13 mouse cellular contexts compared by ENCODE assay signal in the genomic region with DNA sequence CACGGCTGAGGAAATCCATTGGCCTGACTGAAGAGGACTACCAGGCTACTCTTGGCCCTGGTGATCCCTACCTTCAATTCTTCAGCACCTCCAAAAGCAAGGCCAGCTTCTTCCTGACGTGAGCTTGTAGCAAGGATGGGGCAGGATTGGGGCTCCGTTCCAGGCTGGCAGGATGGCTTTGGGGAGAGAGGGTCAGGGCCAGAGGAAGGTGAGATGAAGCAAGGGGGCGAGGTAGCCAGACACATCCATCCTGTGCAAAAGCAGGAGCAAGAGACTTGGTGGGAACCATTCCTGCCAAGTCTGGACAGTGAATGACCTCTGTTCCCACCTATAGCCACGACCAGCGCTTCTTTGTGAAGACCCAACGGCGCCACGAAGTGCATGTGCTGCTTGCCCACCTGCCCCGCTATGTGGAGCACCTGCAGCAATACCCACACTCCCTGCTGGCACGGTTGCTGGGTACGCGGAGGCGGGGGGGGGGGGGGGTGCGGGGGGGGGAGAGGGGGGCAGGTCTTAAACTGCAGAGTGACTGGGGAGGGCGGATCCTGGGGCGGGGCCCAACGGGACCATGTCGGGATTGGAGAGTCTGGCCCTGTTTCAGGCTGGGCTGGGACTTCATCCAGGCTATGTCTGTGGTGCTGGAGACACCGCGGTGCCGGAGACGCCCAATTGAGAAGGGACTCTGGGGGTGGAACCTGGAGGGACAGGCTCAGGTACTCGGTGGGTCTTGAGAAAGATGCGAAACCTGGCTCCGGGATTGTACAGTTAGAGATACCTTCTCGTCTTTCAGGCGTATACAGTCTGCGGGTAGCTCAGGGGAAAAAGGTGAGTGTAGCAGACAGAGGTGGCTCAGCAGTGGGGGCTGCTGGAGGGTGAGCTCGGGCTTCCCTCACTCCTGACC. TPM values are rescaled to one million over a fixed set of nuclear protein-coding genes. Genes with fewer than 3 reads are reported as not detected.
DNase-seq lines count a peak whose midpoint lies in the region; ATAC-seq and TF ChIP-seq lines count a peak whose summit lies in the region.
"Had no signal": no experiment of that assay in that cellular context is flagged by ENCODE, and none has a peak within 500 bp of the region (broad histone marks: within the 10 kb centered on the region; RNA-seq: fewer than 3 reads in every experiment).

No protein-coding gene starts in this region.

- no peaks in the 10 kb centered on the region for H3K36me3 ChIP-seq in midbrain, embryonic 11.5 days (ENCODE audit: control insufficient read depth, insufficient read depth, low read length)
- H3K36me3 ChIP-seq in midbrain, postnatal 0 days (ENCODE audit: insufficient read depth, low read length) = no peaks in the 10 kb centered on the region
- H3K36me3 ChIP-seq: heart, embryonic 15.5 days; stomach, embryonic 15.5 days had no signal

- H3K27ac ChIP-seq in midbrain, embryonic 11.5 days (ENCODE audit: low read depth, low read length) = no peak overlapping the region
- H3K27ac ChIP-seq in midbrain, postnatal 0 days (ENCODE audit: low read depth, low read length) = no peak overlapping the region
- H3K27ac ChIP-seq: heart, embryonic 15.5 days; intestine, embryonic 15.5 days; stomach, embryonic 15.5 days had no signal

- peaks cover 6% of the 10 kb centered on the region for H3K4me1 ChIP-seq in midbrain, embryonic 11.5 days (ENCODE audit: control insufficient read depth, insufficient read depth, low read length)
- H3K4me1 ChIP-seq in midbrain, postnatal 0 days (ENCODE audit: insufficient read depth, low read length) = no peaks in the 10 kb centered on the region

- H3K9ac ChIP-seq in midbrain, embryonic 11.5 days (ENCODE audit: low read length) = no peak overlapping the region
- H3K9ac ChIP-seq in midbrain, postnatal 0 days (replicated peaks; ENCODE audit: low read length, poor library complexity, severe bottlenecking) = no peak overlapping the region
- H3K9ac ChIP-seq: heart, embryonic 15.5 days; intestine, embryonic 15.5 days; stomach, embryonic 15.5 days had no signal

- peak; percentile 48 for DNase-seq in gastrocnemius, postnatal 10 days
- no peak for DNase-seq in gastrocnemius, adult 18-20 months (ENCODE audit: low spot score)
- peak; percentile 72 for DNase-seq in midbrain, embryonic 11.5 days (ENCODE audit: low spot score, missing footprints)
- DNase-seq in midbrain, postnatal 0 days (ENCODE audit: low spot score) = no peak
- peak; percentile 50 to 52 for DNase-seq in cerebellum, postnatal 10 days
- peak; percentile 55 for DNase-seq in lung, postnatal 14 days
- no peak for DNase-seq in frontal cortex, postnatal 36 days (ENCODE audit: low spot score in 2 of 2)
- DNase-seq in thymus, postnatal 14 days = no peak
- DNase-seq: retina, postnatal 1 day had no signal

- H3K9me3 ChIP-seq in midbrain, embryonic 11.5 days (ENCODE audit: control insufficient read depth, low read length) = no peaks in the 10 kb centered on the region
- H3K9me3 ChIP-seq in midbrain, postnatal 0 days (ENCODE audit: low read length) = no peaks in the 10 kb centered on the region
- H3K9me3 ChIP-seq: heart, embryonic 15.5 days; intestine, embryonic 15.5 days; stomach, embryonic 15.5 days had no signal

- no peak for TF ChIP-seq CTCF in midbrain, postnatal 0 days (IDR thresholded peaks at IDR 0.05)

- WGBS in midbrain, embryonic 11.5 days = 41% methylated on average over 24 of the region's 30 CpGs
- 43% methylated on average over 25 of the region's 30 CpGs for WGBS in midbrain, postnatal 0 days

- ATAC-seq in midbrain, embryonic 11.5 days (ENCODE audit: low FRiP score) = no peak
- no peak for ATAC-seq in midbrain, postnatal 0 days (ENCODE audit: low FRiP score)
- ATAC-seq: intestine, embryonic 15.5 days had no signal

- no peak overlapping the region for H3K4me2 ChIP-seq in midbrain, embryonic 11.5 days
- H3K4me2 ChIP-seq in midbrain, postnatal 0 days (ENCODE audit: low read depth, low read length, poor library complexity, severe bottlenecking) = no peak overlapping the region
- H3K4me2 ChIP-seq: heart, embryonic 15.5 days; intestine, embryonic 15.5 days; stomach, embryonic 15.5 days had no signal

- peaks cover 6% of the 10 kb centered on the region; the same call in 1 of the 2 replicates for H3K27me3 ChIP-seq in midbrain, embryonic 11.5 days (ENCODE audit: control insufficient read depth, insufficient read depth, low read length)
- 0 out of 2 replicates have a peak, but pooled peaks cover 3% of the 10 kb centered on the region for H3K27me3 ChIP-seq in midbrain, postnatal 0 days (ENCODE audit: insufficient read depth, low read length)

- H3K4me3 ChIP-seq in midbrain, embryonic 11.5 days (ENCODE audit: low read depth, low read length) = no peak overlapping the region
- no peak overlapping the region for H3K4me3 ChIP-seq in midbrain, postnatal 0 days (ENCODE audit: low read depth, low read length)
- H3K4me3 ChIP-seq: heart, embryonic 15.5 days; intestine, embryonic 15.5 days; stomach, embryonic 15.5 days had no signal

RNA-seq across cellular contexts. Expression of a gene that starts 2.9 kb away (rescaled TPM):
- total RNA-seq in gastrocnemius, postnatal 10 days (2021) = not detected
- not detected for total RNA-seq in gastrocnemius, adult 18-20 months (2021)
- 0.25 and 0.49 TPM in 2 replicates for polyA plus RNA-seq in midbrain, embryonic 11.5 days (2014; fragmentation: Nextera tagmentation; extraction: Ambion mirVana)
- 0.16 and 0.33 TPM in 2 replicates for total RNA-seq in midbrain, postnatal 0 days (2014; rRNA removed)
- 0.69 and 0.82 TPM in 2 replicates for polyA plus RNA-seq in midbrain, postnatal 0 days (2015; fragmentation: Nextera tagmentation; extraction: Ambion mirVana)
- polyA plus RNA-seq: intestine, embryonic 15.5 days had no signal

RNA-seq across cellular contexts. Expression of a gene that starts 3.8 kb away (rescaled TPM):
- total RNA-seq in gastrocnemius, postnatal 10 days (2021) = not detected
- total RNA-seq in gastrocnemius, adult 18-20 months (2021) = not detected
- 2.0 and 2.1 TPM in 2 replicates for polyA plus RNA-seq in midbrain, embryonic 11.5 days (2014; fragmentation: Nextera tagmentation; extraction: Ambion mirVana)
- 19.3 and 20.0 TPM in 2 replicates for total RNA-seq in midbrain, postnatal 0 days (2014; rRNA removed)
- 16.5 and 26.5 TPM in 2 replicates for polyA plus RNA-seq in midbrain, postnatal 0 days (2015; fragmentation: Nextera tagmentation; extraction: Ambion mirVana)
- polyA plus RNA-seq: heart, embryonic 15.5 days; liver, embryonic 16.5 days had no signal

RNA-seq across cellular contexts. Expression of a gene that starts 7.7 kb away (rescaled TPM):
- 10 to 100 TPM; 19.6 to 25.7 TPM for total RNA-seq in gastrocnemius, postnatal 10 days (2021)
- total RNA-seq in gastrocnemius, adult 18-20 months (2021) = 10 to 100 TPM; 11.7 to 12.6 TPM
- 103 and 110 TPM in 2 replicates for polyA plus RNA-seq in midbrain, embryonic 11.5 days (2014; fragmentation: Nextera tagmentation; extraction: Ambion mirVana)
- 70.0 and 73.3 TPM in 2 replicates for total RNA-seq in midbrain, postnatal 0 days (2014; rRNA removed)
- 135 and 143 TPM in 2 replicates for polyA plus RNA-seq in midbrain, postnatal 0 days (2015; fragmentation: Nextera tagmentation; extraction: Ambion mirVana)

RNA-seq across cellular contexts. Expression of a gene that starts 8.5 kb away (rescaled TPM):
- total RNA-seq in gastrocnemius, postnatal 10 days (2021) = 10 to 100 TPM; 31.7 to 42.6 TPM
- 10 to 100 TPM; 13.5 to 19.8 TPM for total RNA-seq in gastrocnemius, adult 18-20 months (2021)
- polyA plus RNA-seq in midbrain, embryonic 11.5 days (2014; fragmentation: Nextera tagmentation; extraction: Ambion mirVana) = 13.2 and 13.6 TPM in 2 replicates
- total RNA-seq in midbrain, postnatal 0 days (2014; rRNA removed) = 50.9 and 51.1 TPM in 2 replicates
- 38.0 and 38.6 TPM in 2 replicates for polyA plus RNA-seq in midbrain, postnatal 0 days (2015; fragmentation: Nextera tagmentation; extraction: Ambion mirVana)

RNA-seq across cellular contexts. Expression of a gene that starts 21.1 kb away (rescaled TPM):
- 10 to 100 TPM; 59.7 to 66.0 TPM for total RNA-seq in gastrocnemius, postnatal 10 days (2021)
- 10 to 100 TPM; 47.0 to 52.2 TPM for total RNA-seq in gastrocnemius, adult 18-20 months (2021)
- polyA plus RNA-seq in midbrain, embryonic 11.5 days (2014; fragmentation: Nextera tagmentation; extraction: Ambion mirVana) = 3.4 and 4.5 TPM in 2 replicates
- 113 and 166 TPM in 2 replicates for total RNA-seq in midbrain, postnatal 0 days (2014; rRNA removed)
- polyA plus RNA-seq in midbrain, postnatal 0 days (2015; fragmentation: Nextera tagmentation; extraction: Ambion mirVana) = 42.1 and 45.2 TPM in 2 replicates

Comparison
In these comparisons a context has a peak if more than half of its experiments do, and no peak if none do; other contexts are left out.
1. DNase-seq: peak in gastrocnemius, postnatal 10 days (single experiment), midbrain, embryonic 11.5 days (single experiment), cerebellum, postnatal 10 days (2 of 2) and lung, postnatal 14 days (single experiment); none in gastrocnemius, adult 18-20 months (single experiment), midbrain, postnatal 0 days (single experiment), frontal cortex, postnatal 36 days (0 of 2) and thymus, postnatal 14 days (single experiment).
2. RNA of a gene that starts 3.8 kb away (total RNA-seq): 19.3 to 20.0 TPM in midbrain, postnatal 0 days; not detected in gastrocnemius, postnatal 10 days and not detected in gastrocnemius, adult 18-20 months; every median in the first group is over 10 times any median in the second.